In the genomic region with DNA sequence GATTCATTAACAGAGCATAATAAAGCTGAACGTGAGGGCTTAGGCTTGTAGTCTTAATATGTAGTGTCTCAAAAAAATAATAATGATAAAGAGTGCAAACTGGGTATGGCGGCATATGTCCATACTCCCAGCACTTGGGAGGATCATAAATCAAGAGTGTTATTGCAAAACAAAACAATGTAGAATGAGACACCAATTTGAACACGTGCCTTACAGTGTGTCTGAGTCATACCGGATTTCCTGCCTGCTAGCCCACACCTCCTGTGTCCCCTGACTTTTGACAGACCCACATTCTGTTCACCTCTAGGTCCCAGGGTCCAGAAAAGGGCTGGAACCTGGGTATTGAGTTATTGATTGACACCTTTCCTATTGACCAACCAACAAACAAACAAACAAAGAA, we compare ENCODE assay signal across 27 mouse cellular contexts. TPM values are rescaled to one million over a fixed set of nuclear protein-coding genes. Genes with fewer than 3 reads are reported as not detected.
DNase-seq lines count a peak whose midpoint lies in the region; ATAC-seq and TF ChIP-seq lines count a peak whose summit lies in the region.
"Had no signal": no experiment of that assay in that cellular context is flagged by ENCODE, and none has a peak within 500 bp of the region (broad histone marks: within the 10 kb centered on the region; RNA-seq: fewer than 3 reads in every experiment).

No protein-coding gene starts in this region.

- no peak overlapping the region for H3K9ac ChIP-seq in CH12.LX (ENCODE audit: insufficient read depth, low read depth)
- H3K9ac ChIP-seq in forebrain, embryonic 12.5 days = no peak overlapping the region
- H3K9ac ChIP-seq: embryonic facial prominence, embryonic 15.5 days; forebrain, embryonic 13.5 days; liver, embryonic 15.5 days; lung, embryonic 14.5 days had no signal

- no peak for TF ChIP-seq EP300 in CH12.LX (IDR thresholded peaks at IDR 0.05; ENCODE audit: low read length)

- H3K4me3 ChIP-seq in CH12.LX (replicated peaks in 1 of 3; ENCODE audit: low read depth in 2 of 3, low read length in 2 of 3, poor library complexity in 1 of 3) = no peak overlapping the region
- no peak overlapping the region for H3K4me3 ChIP-seq in forebrain, embryonic 12.5 days (replicated peaks)
- H3K4me3 ChIP-seq: embryonic facial prominence, embryonic 10.5 days; embryonic facial prominence, embryonic 15.5 days; forebrain, embryonic 13.5 days; limb, embryonic 12.5 days; liver, embryonic 15.5 days had no signal

- no peaks in the 10 kb centered on the region for H3K79me2 ChIP-seq in CH12.LX (replicated peaks; ENCODE audit: control insufficient read depth, extremely low read depth, insufficient read depth, poor library complexity, severe bottlenecking)

- no peaks in the 10 kb centered on the region for H3K36me3 ChIP-seq in CH12.LX (replicated peaks in 1 of 2; ENCODE audit: control insufficient read depth in 1 of 2, insufficient read depth in 1 of 2, low read length in 1 of 2)
- no peaks in the 10 kb centered on the region for H3K36me3 ChIP-seq in forebrain, embryonic 12.5 days (replicated peaks)
- H3K36me3 ChIP-seq: embryonic facial prominence, embryonic 10.5 days; embryonic facial prominence, embryonic 15.5 days; limb, embryonic 12.5 days; liver, embryonic 15.5 days had no signal

- H3K27me3 ChIP-seq in CH12.LX (replicated peaks) = peaks cover 77% of the 10 kb centered on the region
- H3K27me3 ChIP-seq in forebrain, embryonic 12.5 days = no peaks in the 10 kb centered on the region; the same call in 1 of the 2 replicates
- H3K27me3 ChIP-seq: forebrain, embryonic 13.5 days had no signal

- in situ Hi-C loops in CH12.LX (cut with MboI; ENCODE audit: low pct_ligation_motif_present, low pct_unique_long_range_greater_than_20kb, low sequenced_read_pairs) = loop anchor here (5.0 kb wide), 2 partner anchors 35 to 165 kb away; no protein-coding TSS in a partner anchor

- TF ChIP-seq POLR2A in CH12.LX (IDR thresholded peaks at IDR 0.05; ENCODE audit: low read depth, low read length) = no peak

- no peak for TF ChIP-seq CTCF in CH12.LX (conservative IDR thresholded peaks at IDR 0.05 in 1 of 2, IDR thresholded peaks at IDR 0.05 in 1 of 2; ENCODE audit: low read depth in 2 of 2, low read length in 2 of 2)

- WGBS in forebrain, embryonic 12.5 days = 91% methylated on average over 4 of the region's 4 CpGs

- H3K4me1 ChIP-seq in CH12.LX (ENCODE audit: control insufficient read depth in 1 of 2, insufficient read depth in 2 of 2) = 0 out of 4 replicates have a peak, but pooled peaks cover 0 to 2% of the 10 kb centered on the region in 2 experiments
- H3K4me1 ChIP-seq in forebrain, embryonic 12.5 days = peaks cover 47% of the 10 kb centered on the region
- H3K4me1 ChIP-seq: liver, embryonic 15.5 days had no signal

- dilution Hi-C loops in CH12.LX (cut with MboI; ENCODE audit: extremely low pct_ligation_motif_present, extremely low pct_unique_long_range_greater_than_20kb, low sequenced_read_pairs) = no loop called here

- H3K27ac ChIP-seq in CH12.LX (ENCODE audit: insufficient read depth, low read depth) = no peak overlapping the region
- no peak overlapping the region for H3K27ac ChIP-seq in forebrain, embryonic 12.5 days
- H3K27ac ChIP-seq: embryonic facial prominence, embryonic 10.5 days; embryonic facial prominence, embryonic 15.5 days; forebrain, embryonic 13.5 days; limb, embryonic 12.5 days; liver, embryonic 15.5 days had no signal

- no peaks in the 10 kb centered on the region for H3K9me3 ChIP-seq in CH12.LX (replicated peaks; ENCODE audit: low read length)
- H3K9me3 ChIP-seq in forebrain, embryonic 12.5 days = no peaks in the 10 kb centered on the region
- H3K9me3 ChIP-seq: embryonic facial prominence, embryonic 10.5 days; embryonic facial prominence, embryonic 15.5 days; forebrain, embryonic 13.5 days; limb, embryonic 12.5 days; liver, embryonic 15.5 days had no signal

- no peak for TF ChIP-seq RAD21 in CH12.LX (IDR thresholded peaks at IDR 0.05; ENCODE audit: low read depth, low read length)

- ATAC-seq in hematopoietic stem cell, adult 5-6 weeks (replicated peaks in 1 of 2; ENCODE audit: insufficient read depth in 1 of 2, low FRiP score in 2 of 2, low TSS enrichment in 1 of 2, low read depth in 1 of 2, poor library complexity in 2 of 2, severe bottlenecking in 2 of 2) = peak; percentile 35 to 62
- no peak for ATAC-seq in forebrain, embryonic 12.5 days (ENCODE audit: low FRiP score)
- ATAC-seq: forebrain, embryonic 13.5 days; hindbrain, embryonic 16.5 days; midbrain, embryonic 16.5 days; Patski had no signal

- no peak overlapping the region for H3K4me2 ChIP-seq in CH12.LX (ENCODE audit: insufficient read depth, low read depth, poor library complexity, severe bottlenecking)
- H3K4me2 ChIP-seq in forebrain, embryonic 12.5 days = no peak overlapping the region
- H3K4me2 ChIP-seq: embryonic facial prominence, embryonic 15.5 days; forebrain, embryonic 13.5 days; limb, embryonic 12.5 days; liver, embryonic 15.5 days; lung, embryonic 14.5 days; midbrain, embryonic 11.5 days had no signal

- DNase-seq in 416B (ENCODE audit: low read depth) (peak; percentile 78), CH12.LX (ENCODE audit: extremely low read depth) (no peak)
- peak; percentile 23 for DNase-seq in naive thymus-derived CD4-positive, alpha-beta T cell, adult 2 months (ENCODE audit: low read depth)
- DNase-seq in left cerebral cortex, postnatal 14 days (ENCODE audit: low spot score in 2 of 2) = no peak
- no peak for DNase-seq in spleen, postnatal 14 days (ENCODE audit: low spot score in 2 of 2)
- DNase-seq: adrenal gland, postnatal 14 days; cerebellum, adult 2 months; cerebellum, postnatal 14 days; gastrocnemius, postnatal 10 days; heart, postnatal 14 days; kidney, adult 11 months; kidney, postnatal 14 days; lung, embryonic 14.5 days; lung, postnatal 14 days; thymus, postnatal 25 days had no signal

- intact Hi-C loops in left cerebral cortex, postnatal 14 days (cut with DNase I) = no loop called here

TF ChIP-seq in CH12.LX, 34 proteins besides CTCF, POLR2A, EP300 and RAD21:
- TF ChIP-seq BHLHE40 (IDR thresholded peaks at IDR 0.05; ENCODE audit: low read depth, low read length) = 0 out of 2 replicates have a peak, but pooled peaks have one; percentile 44
- no peak for TF ChIP-seq POLR2AphosphoS2 (IDR thresholded peaks at IDR 0.05; ENCODE audit: low read depth, low read length)
TF ChIP-seq in CH12.LX: peak in this region for 1.

RNA-seq across cellular contexts. Expression of a gene that starts 6.2 kb away (rescaled TPM):
- total RNA-seq in CH12.LX (2012; rRNA removed) (0.04 and 0.08 TPM in 2 replicates), CH12.LX (2014; rRNA removed) (not detected in 2 replicates)
- 0.14 TPM in 1 of 2 replicates, not detected in the other for polyA plus RNA-seq in CH12.LX (2012; ENCODE audit: insufficient read length, low read depth)
- 3.9 and 7.2 TPM in 2 replicates for total RNA-seq in hematopoietic stem cell, adult 5-6 weeks (2017)
- total RNA-seq in left cerebral cortex, postnatal 14 days (2021) = 10 to 100 TPM; 31.6 to 32.7 TPM
- polyA plus RNA-seq in forebrain, embryonic 12.5 days (2016; fragmentation: Nextera tagmentation; extraction: Ambion mirVana) = 20.3 and 30.2 TPM in 2 replicates

RNA-seq across cellular contexts. Expression of a gene that starts 44.0 kb away (rescaled TPM):
- total RNA-seq in CH12.LX (2012; rRNA removed) (not detected in 2 replicates), CH12.LX (2014; rRNA removed) (not detected in 2 replicates)
- polyA plus RNA-seq in CH12.LX (2012; ENCODE audit: insufficient read length, low read depth) = not detected in 2 replicates
- 0.25 and 0.31 TPM in 2 replicates for total RNA-seq in hematopoietic stem cell, adult 5-6 weeks (2017)
- total RNA-seq in left cerebral cortex, postnatal 14 days (2021) = 10 to 100 TPM; 36.1 to 43.9 TPM
- polyA plus RNA-seq in forebrain, embryonic 12.5 days (2016; fragmentation: Nextera tagmentation; extraction: Ambion mirVana) = 16.0 and 18.8 TPM in 2 replicates
- total RNA-seq: ES-E14 had no signal
- polyA plus RNA-seq: Patski had no signal

RNA-seq across cellular contexts. Expression of a gene that starts 50.8 kb away (rescaled TPM):
- total RNA-seq in CH12.LX (2012; rRNA removed) (not detected in 2 replicates), CH12.LX (2014; rRNA removed) (not detected in 2 replicates)
- polyA plus RNA-seq in CH12.LX (2012; ENCODE audit: insufficient read length, low read depth) = not detected in 2 replicates
- 1.3 and 1.4 TPM in 2 replicates for total RNA-seq in hematopoietic stem cell, adult 5-6 weeks (2017)
- total RNA-seq in left cerebral cortex, postnatal 14 days (2021) = 10 to 100 TPM; 39.4 to 40.1 TPM
- polyA plus RNA-seq in forebrain, embryonic 12.5 days (2016; fragmentation: Nextera tagmentation; extraction: Ambion mirVana) = 9.5 and 10.2 TPM in 2 replicates
- total RNA-seq: ES-E14 had no signal
- polyA plus RNA-seq: Patski had no signal

RNA-seq across cellular contexts. Expression of a gene that starts 56.6 kb away (rescaled TPM):
- total RNA-seq in CH12.LX (2012; rRNA removed) (not detected in 2 replicates), CH12.LX (2014; rRNA removed) (not detected in 2 replicates)
- not detected in 2 replicates for polyA plus RNA-seq in CH12.LX (2012; ENCODE audit: insufficient read length, low read depth)
- 1.1 TPM in 1 of 2 replicates, not detected in the other for total RNA-seq in hematopoietic stem cell, adult 5-6 weeks (2017)
- 10 to 100 TPM; 42.5 to 44.9 TPM for total RNA-seq in left cerebral cortex, postnatal 14 days (2021)
- 10.0 and 12.0 TPM in 2 replicates for polyA plus RNA-seq in forebrain, embryonic 12.5 days (2016; fragmentation: Nextera tagmentation; extraction: Ambion mirVana)
- total RNA-seq: ES-E14 had no signal
- polyA plus RNA-seq: Patski had no signal

Comparison
In these comparisons a context has a peak if more than half of its experiments do, and no peak if none do; other contexts are left out.
1. DNase-seq: peak in 416B (single experiment) and naive thymus-derived CD4-positive, alpha-beta T cell, adult 2 months (single experiment); none in CH12.LX (single experiment), left cerebral cortex, postnatal 14 days (0 of 2) and spleen, postnatal 14 days (0 of 2).
2. RNA of a gene that starts 44.0 kb away (total RNA-seq): 36.1 to 43.9 TPM in left cerebral cortex, postnatal 14 days; 0.25 to 0.31 TPM in hematopoietic stem cell, adult 5-6 weeks and not detected in CH12.LX; every median in the first group is over 10 times any median in the second.
3. RNA of a gene that starts 50.8 kb away (total RNA-seq): 39.4 to 40.1 TPM in left cerebral cortex, postnatal 14 days; 1.3 to 1.4 TPM in hematopoietic stem cell, adult 5-6 weeks and not detected in CH12.LX; every median in the first group is over 10 times any median in the second.